Mouse (Mus musculus): ENCODE measurements around the gene Cyth3.

Gene Cyth3

GRCm38 (mm10) chr5:143704875-143705658 lies 82.8 kb downstream of the Cyth3 start:
- no peak for DNase-seq (ENCODE audit: extremely low read depth, low read depth)

GRCm38 (mm10) chr5:143705659-143705982 lies 83.4 kb downstream of the Cyth3 start:
- DNase-seq (ENCODE audit: extremely low read depth, low read depth), result no peak

- no peak for DNase-seq (ENCODE audit: extremely low read depth, low read depth)
Measured at GRCm38 (mm10) chr5:143706030-143706821, 84.0 kb downstream of the Cyth3 start.

- no peak for DNase-seq (ENCODE audit: extremely low read depth, low read depth)
Measured at GRCm38 (mm10) chr5:143706822-143707200, 84.6 kb downstream of the Cyth3 start.

GRCm38 (mm10) chr5:143711326-143711725 lies 89.1 kb downstream of the Cyth3 start:
- DNase-seq (ENCODE audit: extremely low read depth, low read depth), result peak; percentile 21

GRCm38 (mm10) chr5:143712011-143712800 lies 90.0 kb downstream of the Cyth3 start:
- no peak for DNase-seq (ENCODE audit: extremely low read depth, low read depth)

- no peak for DNase-seq (ENCODE audit: extremely low read depth, low read depth)
Measured at GRCm38 (mm10) chr5:143721962-143722361, 99.7 kb downstream of the Cyth3 start.

- no peak for DNase-seq (ENCODE audit: extremely low read depth, low read depth)
Measured at GRCm38 (mm10) chr5:143730915-143731314, 108.7 kb downstream of the Cyth3 start.

- no peak for DNase-seq (ENCODE audit: extremely low read depth, low read depth)
Measured at GRCm38 (mm10) chr5:143731483-143732112, 109.4 kb downstream of the Cyth3 start.

GRCm38 (mm10) chr5:143732180-143732891 lies 110.1 kb downstream of the Cyth3 start, which contains the start of gene Usp42:
Gene Usp42, minus strand, starts transcription at chr5:143732280.
- peak; percentile 88 for DNase-seq (ENCODE audit: extremely low read depth, low read depth)

GRCm38 (mm10) chr5:143749630-143750208 lies 127.5 kb downstream of the Cyth3 start:
- no peak for DNase-seq (ENCODE audit: extremely low read depth, low read depth)

- no peak for DNase-seq (ENCODE audit: extremely low read depth, low read depth)
Measured at GRCm38 (mm10) chr5:143755529-143756141, 133.4 kb downstream of the Cyth3 start.

GRCm38 (mm10) chr5:143757755-143758443 lies 135.7 kb downstream of the Cyth3 start:
- DNase-seq (ENCODE audit: extremely low read depth, low read depth), result peak; percentile 78

GRCm38 (mm10) chr5:143759554-143759953 lies 137.3 kb downstream of the Cyth3 start:
- no peak for DNase-seq (ENCODE audit: extremely low read depth, low read depth)

Data from MEL-GATA-1-ER (cell line).